Mouse (Mus musculus) hindbrain, embryonic 16.5 days (tissue): ENCODE measurements at regions not wholly inside any gene's neighbourhood (a gene's known extent, or its start where the extent isn't known, plus 50 kb on each side); places are given as distances from the start of the nearest gene placed in this dataset.

Source experiments
- ATAC-seq: fragments of 200-750 bp; cut with Nextera tagmentation; 2 replicates; pipeline ENCODE4 v1.8.0; 2017; ENCODE audit warnings: moderate TSS enrichment, moderate library complexity
- H3K27ac ChIP-seq: fragments of 300-500 bp; sonication (generic); 2 replicates; pipeline ENCODE4 v1.5.1; 2014; ENCODE audit warnings: low read depth, mild to moderate bottlenecking, control low read depth, low read length, moderate library complexity
- H3K27me3 ChIP-seq: fragments of 300-500 bp; sonication (generic); replicated peaks from 2 replicates; pipeline ENCODE4 v1.6.1; 2014; ENCODE audit warnings: low read length; ENCODE audit not compliant: control insufficient read depth, insufficient read depth
- H3K36me3 ChIP-seq: fragments of 300-500 bp; sonication (generic); 2 replicates; pipeline ENCODE4 v1.6.1; 2014; ENCODE audit warnings: mild to moderate bottlenecking, low read length, moderate library complexity, mixed read lengths; ENCODE audit not compliant: control insufficient read depth, insufficient read depth
- H3K4me1 ChIP-seq: fragments of 300-500 bp; sonication (generic); 2 replicates; pipeline ENCODE4 v1.6.1; 2014; ENCODE audit warnings: low read depth, low read length; ENCODE audit not compliant: control insufficient read depth, insufficient read depth
- H3K4me2 ChIP-seq: fragments of 300-500 bp; sonication (generic); 2 replicates; pipeline ENCODE4 v1.6.1; 2014; ENCODE audit warnings: mild to moderate bottlenecking, low read length, control low read depth, moderate library complexity
- H3K4me3 ChIP-seq: fragments of 300-500 bp; sonication (generic); 2 replicates; pipeline ENCODE4 v1.5.1; 2014; ENCODE audit warnings: mild to moderate bottlenecking, low read length, control low read depth, moderate library complexity
- H3K9ac ChIP-seq: fragments of 300-500 bp; sonication (generic); 2 replicates; pipeline ENCODE4 v1.6.1; 2014; ENCODE audit warnings: low read depth, mild to moderate bottlenecking, control low read depth, low read length, moderate library complexity
- H3K9me3 ChIP-seq: fragments of 300-500 bp; sonication (generic); 2 replicates; pipeline ENCODE4 v1.6.1; 2014; ENCODE audit warnings: mild to moderate bottlenecking, low read length, moderate library complexity; ENCODE audit not compliant: control insufficient read depth
- WGBS: fragments of 180-500 bp; shearing (Covaris S2); extraction: QIAGEN DNeasy Blood & Tissue Kit; methylation state at CpG from one replicate; pipeline ENCODE4 v1.1.7; 2014; 5-methylcytosine and 5-hydroxymethylcytosine counted together

- Histone ChIP-seq H3K36me3 (no peaks in the 10 kb centered on the region), H3K4me3 (no peak overlapping the region), H3K27me3 (no peaks in the 10 kb centered on the region), H3K4me1 (no peaks in the 10 kb centered on the region), H3K9ac (no peak overlapping the region), H3K4me2 (no peak overlapping the region), H3K27ac (no peak overlapping the region), H3K9me3 (no peaks in the 10 kb centered on the region)
- 77% methylated on average over 1 of the region's 1 CpGs for WGBS
- no peak for ATAC-seq
Observed at GRCm38 (mm10) chr3:70543911-70544310, 536.5 kb downstream of the Otol1 start.

- 82% methylated on average over 4 of the region's 4 CpGs for WGBS
- no peak overlapping the region for H3K9ac ChIP-seq
- H3K4me1 ChIP-seq, result no peaks in the 10 kb centered on the region
- no peak for ATAC-seq
- no peak overlapping the region for H3K4me3 ChIP-seq
- no peaks in the 10 kb centered on the region for H3K9me3 ChIP-seq
- H3K36me3 ChIP-seq, result no peaks in the 10 kb centered on the region
- H3K27ac ChIP-seq, result no peak overlapping the region
- H3K27me3 ChIP-seq, result no peaks in the 10 kb centered on the region
- H3K4me2 ChIP-seq, result no peak overlapping the region
Observed at GRCm38 (mm10) chr3:70557821-70558220, 550.4 kb downstream of the Otol1 start.

GRCm38 (mm10) chr3:70566140-70566857 is 558.9 kb downstream of the Otol1 start:
- H3K36me3 ChIP-seq, result no peaks in the 10 kb centered on the region
- ATAC-seq, result no peak
- no peak overlapping the region for H3K4me3 ChIP-seq
- H3K27ac ChIP-seq, result no peak overlapping the region
- 91% methylated on average over 3 of the region's 3 CpGs for WGBS
- no peak overlapping the region for H3K4me2 ChIP-seq
- no peak overlapping the region for H3K9ac ChIP-seq
- H3K9me3 ChIP-seq, result no peaks in the 10 kb centered on the region
- H3K4me1 ChIP-seq, result no peaks in the 10 kb centered on the region
- no peaks in the 10 kb centered on the region for H3K27me3 ChIP-seq

- ATAC-seq, result no peak
- H3K9ac ChIP-seq, result no peak overlapping the region
- H3K4me1 ChIP-seq, result no peaks in the 10 kb centered on the region
- no peak overlapping the region for H3K4me3 ChIP-seq
- H3K4me2 ChIP-seq, result no peak overlapping the region
- no peaks in the 10 kb centered on the region for H3K36me3 ChIP-seq
- no peak overlapping the region for H3K27ac ChIP-seq
- H3K9me3 ChIP-seq, result no peaks in the 10 kb centered on the region
- H3K27me3 ChIP-seq, result no peaks in the 10 kb centered on the region
- WGBS, result 40% methylated on average over 4 of the region's 4 CpGs
Observed at GRCm38 (mm10) chr3:70594785-70595184, 587.4 kb downstream of the Otol1 start.
